Mouse (Mus musculus) central nervous system, embryonic 11.5 days (tissue): Measurements from ENCODE around the gene E2f8. TPM values are rescaled to one million over a fixed set of nuclear protein-coding genes. Genes with fewer than 3 reads are reported as not detected.

Source experiments
- polyA plus RNA-seq: library from polyadenylated mRNA; depleted of rRNA; stranded (reverse); fragments of >200 nt; gene quantifications from 2 replicates; pipeline ENCODE4 v1.2.3, GENCODE M21; 2012; rRNA removed

Gene E2f8
- 15.2 and 19.1 TPM in 2 replicates for polyA plus RNA-seq

DNA sequence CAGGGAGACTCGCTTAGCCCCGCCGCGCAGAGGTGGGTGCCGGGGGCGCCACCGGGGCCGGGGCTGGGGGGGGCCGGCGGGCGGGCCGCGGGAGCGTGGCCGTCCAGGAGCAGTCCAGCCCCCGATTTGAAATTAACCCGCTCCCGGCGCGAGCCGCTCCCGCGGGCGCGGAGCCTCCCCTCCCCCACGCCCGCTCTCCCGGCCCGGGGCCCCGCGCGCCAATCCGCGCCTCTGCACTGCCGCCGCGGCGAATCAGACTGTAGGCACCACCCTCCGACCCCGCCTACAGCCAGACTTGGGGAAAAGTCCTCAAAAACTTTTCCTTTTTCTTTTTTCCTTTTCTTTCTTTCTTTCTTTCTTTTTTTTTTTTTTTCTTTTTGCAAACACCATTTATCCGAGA, at the start of gene E2f8:
Gene E2f8 (minus strand): TSS at position 111 of the 400 bp plus-strand sequence.

GRCm38 (mm10) chr7:48908521-48909341, 27.3 kb upstream of the E2f8 start, which contains the start of gene Nav2:
Gene Nav2 (plus strand): TSS chr7:48908716.

DNA sequence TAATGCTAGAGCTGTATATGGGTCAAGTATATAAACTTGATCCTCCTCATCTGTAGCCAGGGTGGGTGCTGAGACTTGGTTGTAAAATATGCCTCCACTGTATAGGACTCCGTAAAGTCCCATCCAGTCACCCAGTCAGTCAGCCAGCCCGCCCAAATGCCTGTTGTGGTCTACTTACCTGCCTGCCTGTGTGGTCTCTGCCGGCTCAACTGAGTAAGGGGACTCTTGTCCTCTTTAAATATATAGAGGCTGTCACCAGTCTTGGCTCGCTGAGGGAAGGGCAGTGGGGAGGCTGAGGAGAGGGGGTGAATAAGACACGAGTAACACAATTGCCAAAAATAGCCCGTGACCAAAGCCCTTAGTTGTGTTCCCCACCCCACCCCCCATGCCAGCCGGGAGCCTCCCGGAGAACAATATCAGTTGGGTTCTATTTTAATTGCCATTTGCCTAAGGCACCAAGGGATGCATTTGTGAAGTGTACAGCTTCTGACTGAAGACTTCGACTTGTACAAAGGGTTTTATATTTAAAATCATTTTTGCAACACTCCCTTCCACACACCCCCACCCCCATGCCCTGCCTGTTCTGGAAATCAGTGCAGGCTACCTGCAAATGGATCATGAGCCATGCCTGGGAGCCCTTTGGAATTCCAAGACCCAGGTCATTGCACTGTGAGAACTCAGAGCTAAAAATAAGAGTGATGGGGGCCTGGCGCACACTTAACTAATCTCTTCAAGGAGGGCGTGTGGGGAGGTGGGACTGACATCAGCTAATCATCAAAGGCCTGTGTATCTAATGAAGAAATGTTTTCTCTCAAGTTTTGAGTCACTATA, 33.4 kb downstream of the E2f8 start, which contains the start of gene Csrp3:
Gene Csrp3 (minus strand): TSS at position 214 of the 831 bp plus-strand sequence.

Other genes with a start within 250 kb of the E2f8 start
- gene Mrgprb3, start 237.8 kb downstream of the E2f8 start, polyA plus RNA-seq: not detected in 2 replicates
- gene Zdhhc13, start 92.6 kb downstream of the E2f8 start, polyA plus RNA-seq: 14.5 and 31.8 TPM in 2 replicates
- 5.7 and 7.6 TPM in 2 replicates for gene Csrp3, start 33.6 kb downstream of the E2f8 start, polyA plus RNA-seq
- 15.2 and 15.8 TPM in 2 replicates for gene Nav2, start 27.1 kb upstream of the E2f8 start, polyA plus RNA-seq